ENCODE assay signal across 18 mouse cellular contexts in genomic region chr12:26146336-26146735, GRCm38 (mm10).
"Had no signal": no experiment of that assay in that cellular context is flagged by ENCODE, and none has a peak within 500 bp of the region (broad histone marks: within the 10 kb centered on the region; RNA-seq: fewer than 3 reads in every experiment).

No protein-coding gene starts in this region.

- H3K4me2 ChIP-seq: liver, embryonic 15.5 days; lung, embryonic 15.5 days; midbrain, embryonic 11.5 days; midbrain, embryonic 13.5 days; midbrain, embryonic 15.5 days; stomach, embryonic 15.5 days had no signal

- H3K4me3 ChIP-seq: liver, embryonic 15.5 days; lung, embryonic 15.5 days; megakaryocyte, embryonic 14.5 days; midbrain, embryonic 13.5 days; midbrain, embryonic 15.5 days; stomach, embryonic 15.5 days had no signal

- H3K4me1 ChIP-seq: liver, embryonic 15.5 days; lung, embryonic 15.5 days; megakaryocyte, embryonic 14.5 days; midbrain, embryonic 15.5 days; stomach, embryonic 15.5 days had no signal

- DNase-seq: liver, postnatal 0 days; lung, adult 2 months; lung, postnatal 14 days; lung, postnatal 36 days; right cerebral cortex, postnatal 14 days; thymus, adult 2 months; thymus, postnatal 25 days; thymus, postnatal 4 days had no signal

- H3K9ac ChIP-seq: liver, embryonic 15.5 days; liver, postnatal 0 days; lung, embryonic 15.5 days; midbrain, embryonic 13.5 days; midbrain, embryonic 15.5 days; stomach, embryonic 15.5 days had no signal

- H3K27ac ChIP-seq: liver, embryonic 15.5 days; lung, embryonic 15.5 days; macrophage; midbrain, embryonic 13.5 days; midbrain, embryonic 15.5 days; stomach, embryonic 15.5 days; stomach, postnatal 0 days had no signal

- H3K36me3 ChIP-seq: liver, embryonic 15.5 days; lung, embryonic 15.5 days; midbrain, embryonic 13.5 days; midbrain, embryonic 15.5 days; stomach, embryonic 15.5 days had no signal

- H3K27me3 ChIP-seq: liver, embryonic 15.5 days; lung, embryonic 15.5 days; megakaryocyte, embryonic 14.5 days; midbrain, embryonic 13.5 days; midbrain, embryonic 15.5 days; stomach, embryonic 15.5 days had no signal

- ATAC-seq: liver, postnatal 0 days; lung, postnatal 0 days; midbrain, embryonic 13.5 days; midbrain, embryonic 15.5 days had no signal

- H3K9me3 ChIP-seq: liver, embryonic 15.5 days; lung, embryonic 15.5 days; megakaryocyte, embryonic 14.5 days; midbrain, embryonic 13.5 days; midbrain, embryonic 15.5 days; stomach, embryonic 15.5 days had no signal
